Mouse (Mus musculus) heart, adult 2 months (tissue): ENCODE measurements around the gene Oard1. TPM values are rescaled to one million over a fixed set of nuclear protein-coding genes. Genes with fewer than 3 reads are reported as not detected.

Source experiments
- DNase-seq, 2 experiments: peaks; one replicate each; pipeline ENCODE4 v3.0.0; 2021
- H3K27ac ChIP-seq: fragments of 200-600 bp; 2 replicates; pipeline ENCODE4 v1.8.1; 2022
- H3K27me3 ChIP-seq: fragments of 200-500 bp; 2 replicates; pipeline ENCODE4 v1.6.1; 2012; ENCODE audit warnings: mild to moderate bottlenecking, low read length, inconsistent platforms, mixed read lengths; ENCODE audit not compliant: control insufficient read depth, insufficient read depth
- H3K36me3 ChIP-seq: fragments of 200-500 bp; 2 replicates; pipeline ENCODE4 v1.6.1; 2012; ENCODE audit warnings: low read length, inconsistent platforms; ENCODE audit not compliant: control insufficient read depth, insufficient read depth
- H3K4me1 ChIP-seq: fragments of 200-500 bp; 2 replicates; pipeline ENCODE4 v1.6.1; 2011; ENCODE audit warnings: low read length; ENCODE audit not compliant: control insufficient read depth, insufficient read depth
- H3K4me3 ChIP-seq: fragments of 200-600 bp; 2 replicates; pipeline ENCODE4 v1.8.1; 2022
- H3K79me2 ChIP-seq: fragments of 200-500 bp; replicated peaks from 2 replicates; pipeline ENCODE4 v1.6.1; 2012; ENCODE audit warnings: mild to moderate bottlenecking, inconsistent platforms, low read length, moderate library complexity, mixed read lengths; ENCODE audit not compliant: control insufficient read depth, insufficient read depth
- H3K9ac ChIP-seq: fragments of 200-500 bp; 2 replicates; pipeline ENCODE4 v1.6.1; 2012; ENCODE audit warnings: low read depth, mild to moderate bottlenecking, control low read depth, inconsistent platforms, low read length, mixed read lengths
- CTCF ChIP-seq: fragments of 200-600 bp; IDR thresholded peaks from 2 replicates; pipeline ENCODE4 v1.8.1; 2022; ENCODE audit warnings: antibody characterized with exemption, mild to moderate bottlenecking, moderate library complexity
- EP300 ChIP-seq: fragments of 200-500 bp; IDR thresholded peaks from 2 replicates; pipeline ENCODE4 v1.6.1; 2011; ENCODE audit warnings: low read depth, low read length, control low read depth; ENCODE audit not compliant: insufficient read depth
- POLR2A ChIP-seq: fragments of 200-500 bp; IDR thresholded peaks from 2 replicates; pipeline ENCODE4 v1.6.1; 2011; ENCODE audit warnings: mild to moderate bottlenecking, low read depth, low read length, control low read depth; ENCODE audit not compliant: insufficient read depth
- WGBS: fragments of 180-500 bp; shearing (Covaris S2); methylation state at CpG from one replicate; pipeline ENCODE4 v1.1.7; 2018; 5-methylcytosine and 5-hydroxymethylcytosine counted together
- intact Hi-C: fragments of 180-260 bp; cut with DNase I; formaldehyde crosslinking; loops from one replicate; pipeline ENCODE4 v1.15.1; 2025
- polyA plus RNA-seq: library from polyadenylated mRNA; depleted of rRNA; stranded (reverse); fragments of >200 nt; gene quantifications from 2 replicates; pipeline ENCODE4 v1.2.3, GENCODE M21; 2012; rRNA removed
- total RNA-seq, 2 experiments: library from RNA; stranded (reverse); gene quantifications; 2 replicates each; pipeline ENCODE4 v1.2.3; 2021

Gene Oard1
- total and polyA plus RNA-seq, 3 experiments, result 8.6 to 21.6 (median 15.5) TPM

DNA sequence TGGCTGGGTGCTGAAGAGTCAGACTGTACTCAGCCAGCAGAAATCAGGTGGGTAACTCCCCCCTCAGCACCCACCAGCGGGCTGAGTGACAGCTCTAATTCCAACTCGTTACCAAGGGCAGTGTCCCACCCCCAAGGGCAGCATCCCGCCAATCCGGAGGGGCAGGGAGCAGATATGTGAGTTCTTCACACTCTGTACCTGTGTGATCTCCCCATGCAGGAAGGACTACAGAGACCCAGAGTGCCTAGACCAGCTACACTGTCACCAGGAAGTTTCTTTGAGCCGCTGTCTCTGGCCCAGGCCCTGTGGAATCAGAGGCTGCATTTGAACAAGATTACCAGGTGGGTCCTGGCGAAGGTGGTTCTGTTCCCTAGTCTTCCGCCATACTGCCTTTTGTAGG is 44.4 kb downstream of the Oard1 start:
- Histone ChIP-seq H3K79me2 (no peaks in the 10 kb centered on the region), H3K27ac (no peak overlapping the region), H3K9ac (no peak overlapping the region), H3K36me3 (no peaks in the 10 kb centered on the region), H3K27me3 (no peaks in the 10 kb centered on the region), H3K4me1 (no peaks in the 10 kb centered on the region), H3K4me3 (no peak overlapping the region)
- TF ChIP-seq CTCF (no peak), POLR2A (no peak)
- intact Hi-C loops, result loop anchor here (5.0 kb wide), 1 partner anchor 37 kb away; no protein-coding TSS in a partner anchor
- no peak for DNase-seq
- 57% methylated on average over 7 of the region's 7 CpGs for WGBS

DNA sequence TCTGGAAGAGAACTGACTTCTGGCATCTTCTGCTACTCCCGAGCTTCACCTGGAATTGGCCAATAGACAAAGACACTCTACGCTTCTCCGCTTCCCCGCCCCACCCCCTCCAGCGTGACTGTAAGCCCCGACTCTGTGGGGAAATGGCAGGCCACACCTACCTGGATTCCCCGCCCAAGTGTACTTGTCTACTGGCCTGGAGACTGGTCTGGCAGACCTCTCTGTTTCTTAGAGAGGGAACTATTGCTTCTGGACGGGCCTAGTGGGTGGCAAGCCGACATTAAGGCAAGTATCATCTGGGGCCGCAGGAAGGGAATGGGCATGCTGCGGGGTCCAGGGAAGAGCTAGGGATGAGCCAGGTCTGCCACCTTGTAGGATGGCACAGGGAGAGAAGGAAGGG is 44.9 kb downstream of the Oard1 start, which contains the start of gene Unc5cl:
Gene Unc5cl (plus strand): TSS at position 214 of the 400 bp plus-strand sequence.
- TF ChIP-seq POLR2A (no peak), EP300 (no peak), CTCF (no peak)
- H3K4me1 ChIP-seq, result no peaks in the 10 kb centered on the region
- no peak within 1 kb of the TSS for H3K4me3 ChIP-seq
- DNase-seq, result no peak
- no peaks in the 10 kb centered on the region for H3K27me3 ChIP-seq
- H3K36me3 ChIP-seq, result no peaks in the 10 kb centered on the region
- 75% methylated on average over 11 of the region's 11 CpGs for WGBS
- intact Hi-C loops, result loop anchor here (5.0 kb wide), 1 partner anchor 37 kb away; no protein-coding TSS in a partner anchor
- no peak within 1 kb of the TSS for H3K9ac ChIP-seq
- H3K27ac ChIP-seq, result no peak within 1 kb of the TSS
- no peaks in the 10 kb centered on the region for H3K79me2 ChIP-seq

DNA sequence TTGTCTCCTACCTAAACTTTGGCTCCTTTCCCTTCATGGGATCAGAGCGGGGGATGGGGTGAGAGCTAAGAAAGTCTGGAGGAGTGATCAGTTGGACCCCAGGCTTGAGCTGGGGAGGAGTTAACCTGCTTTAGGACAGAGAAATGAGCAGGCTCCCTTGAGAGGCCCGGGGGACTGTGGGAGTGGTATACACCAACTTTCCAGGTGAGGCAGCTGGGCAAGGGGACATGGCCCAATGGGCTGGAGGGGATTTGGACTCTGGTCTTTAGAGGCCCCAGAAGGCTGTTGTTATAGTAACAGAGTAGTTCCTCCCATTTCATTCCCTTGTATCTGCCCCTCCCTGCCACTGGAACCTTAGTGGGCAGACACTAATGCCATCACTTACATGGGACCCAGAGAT is 46.1 kb downstream of the Oard1 start:
- Histone ChIP-seq H3K27ac (no peak overlapping the region), H3K79me2 (no peaks in the 10 kb centered on the region), H3K36me3 (no peaks in the 10 kb centered on the region), H3K4me1 (no peaks in the 10 kb centered on the region), H3K9ac (no peak overlapping the region), H3K4me3 (no peak overlapping the region), H3K27me3 (no peaks in the 10 kb centered on the region)
- 95% methylated on average over 2 of the region's 2 CpGs for WGBS
- no peak for DNase-seq
- TF ChIP-seq CTCF (no peak), POLR2A (no peak), EP300 (no peak)
- intact Hi-C loops, result no loop called here

DNA sequence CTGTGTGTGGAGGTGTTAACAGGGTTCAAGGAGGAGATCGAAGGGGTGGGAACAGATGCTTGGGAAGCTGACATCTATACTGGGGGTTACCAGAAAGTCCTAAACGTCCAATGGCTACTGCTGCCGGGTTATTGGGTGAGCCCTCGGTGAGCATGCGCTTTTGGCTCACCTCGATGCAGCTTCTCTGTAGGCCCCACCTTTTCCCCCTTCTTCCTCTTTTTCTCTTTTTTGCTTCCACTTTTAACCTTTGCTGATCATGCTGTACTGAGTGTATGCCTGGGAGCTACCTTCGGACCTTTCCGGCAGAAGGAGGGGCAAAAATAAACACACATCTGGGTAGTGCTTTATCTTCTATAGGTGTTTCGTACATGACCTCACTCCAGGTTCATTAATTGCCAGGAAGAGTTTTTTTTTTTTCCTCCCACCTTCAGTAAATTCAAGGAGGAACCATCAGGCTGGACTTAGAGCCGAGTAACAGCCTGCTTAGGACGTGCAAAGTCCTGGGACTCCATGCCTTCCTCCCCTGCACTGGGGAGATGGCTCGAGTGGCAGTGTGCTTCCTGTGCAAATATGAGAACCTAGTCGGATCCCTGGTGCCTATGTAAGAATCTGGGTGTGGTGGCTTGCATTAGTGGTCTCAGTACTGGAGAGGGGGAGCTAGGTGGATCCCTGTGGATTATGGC is 48.3 kb downstream of the Oard1 start:
- 70% methylated on average over 13 of the region's 13 CpGs for WGBS
- no peak overlapping the region for H3K9ac ChIP-seq
- DNase-seq, result no peak
- H3K4me3 ChIP-seq, result no peak overlapping the region
- no peak overlapping the region for H3K27ac ChIP-seq
- no peaks in the 10 kb centered on the region for H3K36me3 ChIP-seq
- H3K27me3 ChIP-seq, result no peaks in the 10 kb centered on the region
- TF ChIP-seq EP300, result no peak
- no peak for TF ChIP-seq CTCF
- no peak for TF ChIP-seq POLR2A
- no peaks in the 10 kb centered on the region for H3K4me1 ChIP-seq
- intact Hi-C loops, result no loop called here
- H3K79me2 ChIP-seq, result no peaks in the 10 kb centered on the region

DNA sequence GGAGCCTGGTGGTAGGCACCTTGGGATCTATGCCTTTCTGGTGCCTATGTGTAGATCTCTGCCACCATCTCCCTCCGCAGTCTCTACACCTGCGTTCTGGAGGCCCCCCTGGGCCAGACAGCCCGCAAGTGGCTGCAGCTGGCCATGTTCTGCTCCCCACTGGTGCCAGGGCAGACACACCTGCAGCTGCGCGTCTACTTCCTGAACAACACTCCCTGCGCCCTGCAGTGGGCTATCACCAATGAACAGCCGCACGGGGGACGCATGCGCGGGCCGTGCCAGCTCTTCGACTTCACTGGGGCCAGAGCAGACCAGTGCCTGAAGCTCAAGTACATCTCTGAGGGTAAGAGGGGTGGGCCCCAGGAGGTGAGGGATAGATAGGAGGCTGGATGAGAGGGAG is 52.3 kb downstream of the Oard1 start:
- TF ChIP-seq CTCF (no peak), POLR2A (no peak), EP300 (no peak)
- WGBS, result 89% methylated on average over 13 of the region's 13 CpGs
- H3K27me3 ChIP-seq, result peaks cover 2% of the 10 kb centered on the region; the same call in 1 of the 2 replicates
- no peak overlapping the region for H3K27ac ChIP-seq
- H3K9ac ChIP-seq, result no peak overlapping the region
- intact Hi-C loops, result loop anchor here (10.0 kb wide), 1 partner anchor 713 kb away; no protein-coding TSS in a partner anchor
- no peaks in the 10 kb centered on the region for H3K4me1 ChIP-seq
- H3K36me3 ChIP-seq, result no peaks in the 10 kb centered on the region
- DNase-seq, result peak in 1 of 2 experiments; percentile 12
- H3K4me3 ChIP-seq, result no peak overlapping the region
- no peaks in the 10 kb centered on the region for H3K79me2 ChIP-seq

DNA sequence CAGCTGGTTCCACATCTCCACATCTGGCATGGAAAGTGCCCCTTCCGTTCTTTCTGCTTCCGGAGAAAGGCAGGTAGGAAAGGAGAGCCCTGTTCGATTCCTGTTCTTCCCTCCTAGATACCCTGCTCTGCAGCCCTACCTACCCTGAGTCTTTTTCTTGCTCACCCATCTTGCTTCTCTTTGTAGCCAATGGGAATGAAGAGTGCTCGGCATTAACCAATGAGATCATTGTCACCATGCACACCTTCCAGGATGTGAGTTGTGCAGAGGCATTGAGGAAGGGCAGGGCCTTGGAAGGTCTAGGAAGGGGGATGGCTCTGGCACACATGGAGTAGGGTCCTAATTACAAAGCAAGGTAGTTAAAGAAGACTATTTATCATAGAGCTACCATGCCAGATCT is 53.6 kb downstream of the Oard1 start:
- no peaks in the 10 kb centered on the region for H3K36me3 ChIP-seq
- no peak for TF ChIP-seq POLR2A
- no peak for TF ChIP-seq CTCF
- TF ChIP-seq EP300, result no peak
- H3K4me1 ChIP-seq, result no peaks in the 10 kb centered on the region
- H3K79me2 ChIP-seq, result no peaks in the 10 kb centered on the region
- H3K9ac ChIP-seq, result no peak overlapping the region
- no peak overlapping the region for H3K4me3 ChIP-seq
- H3K27ac ChIP-seq, result no peak overlapping the region
- 93% methylated on average over 4 of the region's 4 CpGs for WGBS
- peaks cover 2% of the 10 kb centered on the region; the same call in 1 of the 2 replicates for H3K27me3 ChIP-seq
- DNase-seq, result no peak
- intact Hi-C loops, result loop anchor here (10.0 kb wide), 1 partner anchor 711 kb away; no protein-coding TSS in a partner anchor

Other genes starting within 250 kb of the Oard1 start
- gene A530064D06Rik, start 242.7 kb upstream of the Oard1 start, total RNA-seq, result not detected
- gene A530064D06Rik, start 242.7 kb upstream of the Oard1 start, polyA plus RNA-seq, result 0.18 and 0.20 TPM in 2 replicates
- under 1 TPM in 1 of 2 experiments, not detected in 1; 0.10 TPM for gene Trem1, start 177.2 kb upstream of the Oard1 start, total RNA-seq
- gene Trem1, start 177.2 kb upstream of the Oard1 start, polyA plus RNA-seq, result 0.09 and 0.10 TPM in 2 replicates
- gene Trem3, start 162.2 kb upstream of the Oard1 start, total RNA-seq, result under 1 TPM in 1 of 2 experiments, not detected in 1; 0.26 TPM
- gene Trem3, start 162.2 kb upstream of the Oard1 start, polyA plus RNA-seq, result 0.23 TPM in 1 of 2 replicates, not detected in the other
- under 1 TPM in 1 of 2 experiments, not detected in 1; 0.31 TPM for gene Treml4, start 145.7 kb upstream of the Oard1 start, total RNA-seq
- gene Treml4, start 145.7 kb upstream of the Oard1 start, polyA plus RNA-seq, result 0.76 and 1.9 TPM in 2 replicates
- gene Treml2, start 110.5 kb upstream of the Oard1 start, total RNA-seq, result 1 to 10 TPM in 1 of 2 experiments, under 1 TPM in 1; 0.91 to 3.1 TPM
- 1.5 and 2.4 TPM in 2 replicates for gene Treml2, start 110.5 kb upstream of the Oard1 start, polyA plus RNA-seq
- gene B430306N03Rik, start 93.9 kb upstream of the Oard1 start, total RNA-seq, result under 1 TPM; 0.14 to 0.57 TPM
- 0.35 and 0.55 TPM in 2 replicates for gene B430306N03Rik, start 93.9 kb upstream of the Oard1 start, polyA plus RNA-seq
- 1 to 10 TPM; 1.4 to 1.5 TPM for gene Trem2, start 63.6 kb upstream of the Oard1 start, total RNA-seq
- gene Trem2, start 63.6 kb upstream of the Oard1 start, polyA plus RNA-seq, result 3.3 and 3.5 TPM in 2 replicates
- gene Treml1, start 50.1 kb upstream of the Oard1 start, total RNA-seq, result 1 to 10 TPM in 1 of 2 experiments, not detected in 1; 2.4 TPM
- 1.3 and 3.5 TPM in 2 replicates for gene Treml1, start 50.1 kb upstream of the Oard1 start, polyA plus RNA-seq
- gene Nfya, start 108 bp upstream of the Oard1 start, total RNA-seq, result 10 to 100 TPM; 14.7 to 21.2 TPM
- 33.1 and 41.9 TPM in 2 replicates for gene Nfya, start 108 bp upstream of the Oard1 start, polyA plus RNA-seq
- gene Apobec2, start 22.9 kb downstream of the Oard1 start, total RNA-seq, result 100 to 1,000 TPM; 222 to 256 TPM
- 150 and 194 TPM in 2 replicates for gene Apobec2, start 22.9 kb downstream of the Oard1 start, polyA plus RNA-seq
- 1 to 10 TPM in 1 of 2 experiments, not detected in 1; 1.9 TPM for gene Tspo2, start 41.5 kb downstream of the Oard1 start, total RNA-seq
- 0.82 and 5.4 TPM in 2 replicates for gene Tspo2, start 41.5 kb downstream of the Oard1 start, polyA plus RNA-seq
- gene Unc5cl, start 44.9 kb downstream of the Oard1 start, total RNA-seq, result under 1 TPM; 0.23 to 0.27 TPM
- 0.21 TPM in 1 of 2 replicates, not detected in the other for gene Unc5cl, start 44.9 kb downstream of the Oard1 start, polyA plus RNA-seq